Mouse (Mus musculus) thymus, adult 2 months (tissue): ENCODE data around the gene Lpcat3. TPM values are rescaled to one million over a fixed set of nuclear protein-coding genes. Genes with fewer than 3 reads are reported as not detected.

ENCODE experiments used
- DNase-seq: peaks from one replicate; pipeline ENCODE4 v3.0.0; 2021
- H3K27ac ChIP-seq: fragments of 200-500 bp; 2 replicates; pipeline ENCODE4 v1.5.1; 2012; ENCODE audit warnings: low read length, control low read depth; ENCODE audit not compliant: control insufficient read depth, insufficient read depth
- H3K27me3 ChIP-seq: fragments of 200-500 bp; 2 replicates; pipeline ENCODE4 v1.6.1; 2012; ENCODE audit warnings: mild to moderate bottlenecking, low read length, moderate library complexity, mixed read lengths; ENCODE audit not compliant: control insufficient read depth, insufficient read depth
- H3K36me3 ChIP-seq: fragments of 200-500 bp; 2 replicates; pipeline ENCODE4 v1.6.1; 2012; ENCODE audit warnings: mild to moderate bottlenecking, low read length, moderate library complexity; ENCODE audit not compliant: control insufficient read depth, insufficient read depth
- H3K4me1 ChIP-seq: fragments of 200-500 bp; replicated peaks from 2 replicates; pipeline ENCODE4 v1.6.1; 2012; ENCODE audit warnings: low read length; ENCODE audit not compliant: control insufficient read depth, insufficient read depth
- H3K4me3 ChIP-seq: fragments of 200-500 bp; 2 replicates; pipeline ENCODE4 v1.5.1; 2012; ENCODE audit warnings: mild to moderate bottlenecking, low read length, control low read depth, moderate library complexity; ENCODE audit not compliant: control insufficient read depth, insufficient read depth
- CTCF ChIP-seq: fragments of 200-500 bp; IDR thresholded peaks from 2 replicates; pipeline ENCODE4 v1.5.1; 2012; ENCODE audit warnings: mild to moderate bottlenecking, control low read depth, low read length, moderate library complexity, borderline replicate concordance; ENCODE audit not compliant: control insufficient read depth, poor library complexity, insufficient read depth; ENCODE audit errors: extremely low read depth
- POLR2A ChIP-seq: fragments of 200-500 bp; IDR thresholded peaks from 2 replicates; pipeline ENCODE4 v1.6.1; 2012; ENCODE audit warnings: mild to moderate bottlenecking, low read length, control low read depth, moderate library complexity; ENCODE audit not compliant: control insufficient read depth, poor library complexity, insufficient read depth; ENCODE audit errors: extremely low read depth
- WGBS: fragments of 180-500 bp; shearing (Covaris S2); methylation state at CpG from one replicate; pipeline ENCODE4 v1.1.7; 2018; 5-methylcytosine and 5-hydroxymethylcytosine counted together
- polyA plus RNA-seq: library from polyadenylated mRNA; depleted of rRNA; stranded (reverse); fragments of >200 nt; gene quantifications from 2 replicates; pipeline ENCODE4 v1.2.3, GENCODE M21; 2012

Lpcat3 gene
- polyA plus RNA-seq, 1 experiment = 184 TPM

DNA sequence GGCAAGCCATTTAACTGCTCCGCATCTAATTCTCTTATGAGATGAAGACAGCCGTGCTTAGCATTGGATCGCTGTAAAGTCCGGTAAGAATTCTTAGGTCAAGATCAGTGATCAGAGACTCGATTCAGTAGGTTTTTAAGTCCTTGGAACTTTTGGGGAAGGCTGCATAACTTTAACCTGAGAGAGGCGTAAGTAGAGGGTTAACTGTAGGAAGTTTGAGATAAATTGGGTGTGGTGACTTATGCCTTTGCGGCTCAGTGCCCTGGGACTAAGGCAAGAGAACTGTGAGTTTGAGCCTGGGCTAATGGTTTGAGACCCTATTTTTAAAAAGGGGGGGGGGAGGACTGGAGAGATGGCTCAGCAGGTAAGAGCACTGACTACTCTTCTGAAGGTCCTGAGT, 1.4 kb downstream of the Lpcat3 start:
- Histone ChIP-seq H3K27me3 (no peaks in the 10 kb centered on the region), H3K36me3 (no peaks in the 10 kb centered on the region), H3K27ac (no peak overlapping the region), H3K4me1 (peaks cover 22% of the 10 kb centered on the region), H3K4me3 (no peak overlapping the region)
- no peak for DNase-seq
- 90% methylated on average over 7 of the region's 7 CpGs for WGBS
- TF ChIP-seq POLR2A (no peak), CTCF (no peak)

DNA sequence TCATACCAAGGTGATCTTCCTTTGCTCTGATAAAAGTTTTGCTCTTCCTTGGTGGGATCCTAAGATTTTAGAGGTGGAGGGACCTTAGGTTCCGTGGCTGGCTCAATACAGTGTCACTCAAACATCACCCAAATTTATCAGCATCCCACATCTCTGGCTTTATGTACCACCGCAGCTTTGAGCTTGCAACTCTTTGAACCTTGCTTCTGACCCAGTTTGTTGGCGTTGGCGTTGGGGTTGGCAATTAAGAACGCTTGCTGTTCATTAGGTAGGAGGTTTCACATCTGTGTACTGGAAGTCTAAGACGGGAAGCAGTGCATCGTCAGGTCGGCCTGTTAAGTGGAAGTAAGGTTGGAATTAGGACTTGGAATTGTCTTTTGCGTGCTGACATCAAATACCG, 2.2 kb downstream of the Lpcat3 start:
- Histone ChIP-seq H3K27ac (no peak overlapping the region), H3K36me3 (no peaks in the 10 kb centered on the region), H3K4me1 (peaks cover 21% of the 10 kb centered on the region), H3K4me3 (no peak overlapping the region), H3K27me3 (no peaks in the 10 kb centered on the region)
- peak; percentile 23 for DNase-seq
- 52% methylated on average over 10 of the region's 10 CpGs for WGBS
- no peak for TF ChIP-seq POLR2A
- TF ChIP-seq CTCF = no peak

DNA sequence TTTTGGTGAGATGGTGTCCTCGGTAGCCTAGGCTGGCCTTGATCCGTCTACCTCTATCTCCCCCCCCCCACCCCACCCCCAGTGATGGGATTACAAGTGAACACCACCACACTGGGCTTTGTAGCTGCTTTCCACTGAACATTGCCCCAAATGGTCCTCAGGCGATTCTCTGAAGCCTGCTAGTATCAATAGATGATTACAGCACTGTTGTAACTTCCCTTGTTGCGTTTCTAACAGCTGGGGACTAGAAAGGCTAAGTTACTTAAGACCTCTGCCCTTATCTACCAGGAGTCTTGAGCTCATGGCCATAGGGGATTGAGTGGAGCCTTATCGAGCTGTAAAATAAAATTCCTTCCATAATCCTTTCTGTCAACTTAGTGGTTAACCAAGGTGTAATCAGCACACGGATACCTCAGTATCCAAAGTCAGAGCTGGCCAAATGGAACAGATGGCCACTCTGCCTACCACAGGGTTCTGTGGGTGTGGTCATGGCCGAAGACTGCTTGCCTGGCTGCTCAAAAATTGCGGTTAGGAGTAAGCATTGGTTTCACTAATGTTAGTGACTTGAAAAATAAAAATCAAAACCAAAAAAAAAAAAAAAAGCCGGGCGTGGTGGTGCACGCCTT, 6.5 kb downstream of the Lpcat3 start:
- no peak overlapping the region for H3K27ac ChIP-seq
- no peak overlapping the region for H3K4me3 ChIP-seq
- no peaks in the 10 kb centered on the region for H3K27me3 ChIP-seq
- TF ChIP-seq POLR2A (no peak), CTCF (no peak)
- no peak for DNase-seq
- no peaks in the 10 kb centered on the region for H3K36me3 ChIP-seq
- peaks cover 18% of the 10 kb centered on the region for H3K4me1 ChIP-seq
- WGBS = 90% methylated on average over 10 of the region's 11 CpGs

DNA sequence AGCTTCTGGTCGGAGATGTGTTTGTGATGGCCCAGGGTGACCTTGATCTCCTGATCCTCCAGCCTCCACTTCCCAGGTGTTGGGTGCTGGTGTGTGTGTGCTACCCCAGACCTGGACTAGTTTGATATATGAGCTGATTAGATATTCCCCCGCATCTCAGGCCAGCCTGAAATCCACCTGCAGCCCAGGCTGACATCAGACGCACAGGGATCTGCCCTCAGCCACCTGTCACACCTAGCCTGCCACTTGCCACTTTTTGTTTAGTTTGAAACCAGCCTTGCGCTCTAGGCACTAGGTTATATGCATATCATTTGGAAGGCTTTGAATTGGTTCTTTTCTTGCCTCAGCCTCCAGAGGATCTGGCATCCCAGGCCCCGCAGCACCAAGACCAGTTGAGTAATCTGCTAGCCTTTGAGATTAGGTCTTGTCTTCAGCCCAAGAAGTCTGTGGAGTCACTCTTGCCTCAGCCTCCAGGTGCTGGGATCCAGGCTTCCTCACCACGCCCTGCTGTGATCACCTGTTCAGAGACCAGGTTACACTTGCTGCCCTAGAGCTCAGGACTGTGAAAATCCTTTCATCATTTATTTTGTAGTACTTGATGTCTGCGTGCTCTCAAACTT, 7.6 kb downstream of the Lpcat3 start:
- Histone ChIP-seq H3K36me3 (no peaks in the 10 kb centered on the region), H3K4me1 (peaks cover 12% of the 10 kb centered on the region), H3K27ac (no peak overlapping the region), H3K4me3 (no peak overlapping the region), H3K27me3 (no peaks in the 10 kb centered on the region)
- no peak for DNase-seq
- TF ChIP-seq POLR2A = no peak
- TF ChIP-seq CTCF = no peak
- 92% methylated on average over 7 of the region's 7 CpGs for WGBS

DNA sequence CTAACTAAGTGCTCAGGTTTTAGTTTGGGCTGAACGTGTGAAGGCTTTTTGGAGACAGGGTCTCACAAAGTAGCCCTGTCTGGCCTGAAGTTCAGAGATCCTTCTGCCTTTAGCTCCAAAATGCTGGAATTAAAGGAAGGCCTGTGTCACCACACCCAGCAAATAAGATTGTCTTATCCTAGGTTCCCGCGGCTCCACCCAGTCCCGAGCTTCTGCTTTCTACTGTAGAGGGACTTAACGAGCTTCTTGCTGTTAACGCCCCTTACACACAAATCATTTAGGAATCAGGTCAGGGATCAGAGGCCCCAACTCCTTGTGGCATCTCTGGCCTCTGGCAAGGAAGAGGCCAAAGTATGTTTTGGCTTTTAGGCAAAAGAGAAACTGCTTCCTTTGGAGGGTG, 9.3 kb downstream of the Lpcat3 start:
- no peak for DNase-seq
- TF ChIP-seq CTCF (no peak), POLR2A (no peak)
- Histone ChIP-seq H3K27me3 (no peaks in the 10 kb centered on the region), H3K36me3 (no peaks in the 10 kb centered on the region), H3K27ac (no peak overlapping the region), H3K4me3 (no peak overlapping the region), H3K4me1 (peaks cover 6% of the 10 kb centered on the region)
- WGBS = 87% methylated on average over 6 of the region's 6 CpGs

DNA sequence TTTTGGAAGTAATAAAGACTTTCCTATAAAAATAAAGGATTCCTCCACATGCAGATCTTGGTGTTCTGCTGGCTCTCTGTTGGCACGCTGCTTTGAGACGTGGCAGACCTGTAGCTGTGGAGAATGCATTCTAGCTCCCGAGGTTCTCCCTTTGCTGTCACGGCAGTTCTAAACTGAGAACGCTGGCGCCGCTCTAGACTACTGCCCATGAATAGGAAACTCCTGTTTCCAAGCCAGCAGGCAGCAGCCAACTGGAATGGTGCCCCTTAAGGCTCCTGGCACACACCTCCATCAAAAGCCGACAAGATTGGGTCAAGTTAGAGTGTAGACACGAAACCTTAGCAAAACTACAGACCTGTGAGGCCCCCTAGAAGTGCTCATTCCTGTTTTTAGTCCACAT, 10.8 kb downstream of the Lpcat3 start:
- WGBS = 95% methylated on average over 9 of the region's 9 CpGs
- TF ChIP-seq CTCF = no peak
- TF ChIP-seq POLR2A = no peak
- Histone ChIP-seq H3K4me1 (peaks cover 6% of the 10 kb centered on the region), H3K4me3 (no peak overlapping the region), H3K27ac (no peak overlapping the region), H3K27me3 (no peaks in the 10 kb centered on the region), H3K36me3 (no peaks in the 10 kb centered on the region)
- no peak for DNase-seq
